Mouse (Mus musculus) retina, postnatal 7 days (tissue): ENCODE measurements around the gene Gfod1.

Source experiments
- DNase-seq: peaks from one replicate; pipeline ENCODE4 v3.0.0-alpha.2; 2012; ENCODE audit warnings: low read depth, low spot score

The Gfod1 gene

GRCm38 (mm10) chr13:43304018-43304431 is at the start of gene Gfod1:
TSS of gene Gfod1 (minus strand) at chr13:43304172.
- DNase-seq, result peak; percentile 79

GRCm38 (mm10) chr13:43353356-43353755 is 49.4 kb upstream of the Gfod1 start:
- DNase-seq, result no peak

GRCm38 (mm10) chr13:43350489-43351169 is 46.7 kb upstream of the Gfod1 start:
- no peak for DNase-seq

GRCm38 (mm10) chr13:43349376-43349775 is 45.4 kb upstream of the Gfod1 start:
- DNase-seq, result no peak

- DNase-seq, result no peak
Observed at GRCm38 (mm10) chr13:43346825-43347224, 42.9 kb upstream of the Gfod1 start.

- no peak for DNase-seq
Observed at GRCm38 (mm10) chr13:43338632-43339031, 34.7 kb upstream of the Gfod1 start.

- no peak for DNase-seq
Observed at GRCm38 (mm10) chr13:43338001-43338400, 34.0 kb upstream of the Gfod1 start.

GRCm38 (mm10) chr13:43336425-43337221 is 32.7 kb upstream of the Gfod1 start:
- DNase-seq, result no peak

- DNase-seq, result no peak
Observed at GRCm38 (mm10) chr13:43332591-43332990, 28.6 kb upstream of the Gfod1 start.

GRCm38 (mm10) chr13:43331721-43332444 is 27.9 kb upstream of the Gfod1 start:
- no peak for DNase-seq

- no peak for DNase-seq
Observed at GRCm38 (mm10) chr13:43325427-43325826, 21.5 kb upstream of the Gfod1 start.

- DNase-seq, result no peak
Observed at GRCm38 (mm10) chr13:43321492-43321891, 17.5 kb upstream of the Gfod1 start.

- DNase-seq, result no peak
Observed at GRCm38 (mm10) chr13:43319396-43319795, 15.4 kb upstream of the Gfod1 start.

GRCm38 (mm10) chr13:43317411-43317810 is 13.4 kb upstream of the Gfod1 start:
- DNase-seq, result no peak

- DNase-seq, result no peak
Observed at GRCm38 (mm10) chr13:43305181-43305924, 1.4 kb upstream of the Gfod1 start.

GRCm38 (mm10) chr13:43304700-43305099 is 728 bp upstream of the Gfod1 start:
- peak; percentile 11 for DNase-seq

- DNase-seq, result peak; percentile 5
Observed at GRCm38 (mm10) chr13:43303161-43303965, 609 bp downstream of the Gfod1 start.

GRCm38 (mm10) chr13:43302651-43303160 is 1.3 kb downstream of the Gfod1 start:
- DNase-seq, result peak; percentile 11

- DNase-seq, result no peak
Observed at GRCm38 (mm10) chr13:43302239-43302638, 1.7 kb downstream of the Gfod1 start.

GRCm38 (mm10) chr13:43300906-43301305 is 3.1 kb downstream of the Gfod1 start:
- no peak for DNase-seq

GRCm38 (mm10) chr13:43300366-43300765 is 3.6 kb downstream of the Gfod1 start:
- DNase-seq, result no peak
